In genomic region chr19:6920741-6921636, GRCm38 (mm10) we compare ENCODE assay signal across 1 mouse cellular context.
A peak's percentile ranks its signal among the peaks of the same experiment; 100 is the strongest.
TF ChIP-seq lines count a peak whose summit lies in the region.

No protein-coding gene starts in this region.

TF ChIP-seq in MEL, 35 proteins besides CTCF, POLR2A, EP300 and RAD21 (continued from another document):
- TF ChIP-seq E2F4 (IDR thresholded peaks at IDR 0.05; ENCODE audit: borderline replicate concordance, low read depth, low read length) (no peak), MAX (IDR thresholded peaks at IDR 0.05; ENCODE audit: low read length) (peak; percentile 51; the same call in 1 of the 2 replicates), JUND (IDR thresholded peaks at IDR 0.05; ENCODE audit: low read depth, low read length) (no peak), MAZ (IDR thresholded peaks at IDR 0.05; ENCODE audit: low read depth, low read length) (no peak), ZMIZ1 (IDR thresholded peaks at IDR 0.05; ENCODE audit: low read depth, low read length) (no peak), MYB (IDR thresholded peaks at IDR 0.05; ENCODE audit: low read depth, low read length) (no peak), BHLHE40 (IDR thresholded peaks at IDR 0.05; ENCODE audit: borderline replicate concordance, low read depth, low read length) (no peak), SIN3A (IDR thresholded peaks at IDR 0.05; ENCODE audit: low read length) (0 out of 2 replicates have a peak, but pooled peaks have one; percentile 12), ZKSCAN1 (IDR thresholded peaks at IDR 0.05; ENCODE audit: low read depth, low read length) (no peak), TCF12 (IDR thresholded peaks at IDR 0.05; ENCODE audit: low read depth, low read length) (peak; percentile 28; the same call in 1 of the 2 replicates)
